Mouse (Mus musculus) heart, adult 8-10 months (tissue): Measurements from ENCODE around the gene Pnp2. TPM values are rescaled to one million over a fixed set of nuclear protein-coding genes. Genes with fewer than 3 reads are reported as not detected.
"Not testable (repeated sequence)": the region's sequence is repeated elsewhere in the genome, so short reads cannot be mapped to it uniquely, and the experiment has no call there.

ENCODE experiments used
- DNase-seq: peaks from one replicate; pipeline ENCODE4 v3.0.0; 2022; ENCODE audit warnings: low spot score
- total RNA-seq, 4 experiments: library from RNA; stranded (reverse); gene quantifications; 2 replicates each; pipeline ENCODE4 v1.2.4; 2022

Pnp2 gene
- total RNA-seq, 4 experiments from 2014 or later = 0.52 to 1.2 (median 0.84) TPM; not detected in 1

- not testable (repeated sequence) for DNase-seq
Observed at GRCm38 (mm10) chr14:50957146-50957545, 1.4 kb downstream of the Pnp2 start.

- DNase-seq = not testable (repeated sequence)
Observed at GRCm38 (mm10) chr14:50958289-50958995, 2.6 kb downstream of the Pnp2 start.

- no peak for DNase-seq
Observed at GRCm38 (mm10) chr14:50968216-50968980, 12.6 kb downstream of the Pnp2 start.

- no peak for DNase-seq
Observed at GRCm38 (mm10) chr14:50969041-50969440, 13.2 kb downstream of the Pnp2 start.

- DNase-seq = peak; percentile 38
Observed at GRCm38 (mm10) chr14:50969558-50970544, 14.1 kb downstream of the Pnp2 start.

GRCm38 (mm10) chr14:50970822-50971221 lies 15.0 kb downstream of the Pnp2 start:
- DNase-seq = no peak

GRCm38 (mm10) chr14:50973054-50973453 lies 17.3 kb downstream of the Pnp2 start:
- not testable (repeated sequence) for DNase-seq

- DNase-seq = no peak
Observed at GRCm38 (mm10) chr14:50973700-50974099, 17.9 kb downstream of the Pnp2 start.

GRCm38 (mm10) chr14:50975001-50975400 lies 19.2 kb downstream of the Pnp2 start:
- no peak for DNase-seq

- DNase-seq = peak; percentile 47
Observed at GRCm38 (mm10) chr14:50976674-50977073, 20.9 kb downstream of the Pnp2 start.

- not testable (repeated sequence) for DNase-seq
Observed at GRCm38 (mm10) chr14:50978451-50978850, 22.7 kb downstream of the Pnp2 start.

- DNase-seq = no peak
Observed at GRCm38 (mm10) chr14:50979631-50980030, 23.8 kb downstream of the Pnp2 start.

- no peak for DNase-seq
Observed at GRCm38 (mm10) chr14:50981207-50981606, 25.4 kb downstream of the Pnp2 start.

GRCm38 (mm10) chr14:50981837-50982236 lies 26.0 kb downstream of the Pnp2 start:
- peak; percentile 55 for DNase-seq

- DNase-seq = peak; percentile 58
Observed at GRCm38 (mm10) chr14:50987668-50988067, 31.9 kb downstream of the Pnp2 start.

- no peak for DNase-seq
Observed at GRCm38 (mm10) chr14:50991037-50991436, 35.2 kb downstream of the Pnp2 start.

GRCm38 (mm10) chr14:50997088-50997487 lies 41.3 kb downstream of the Pnp2 start:
- peak; percentile 62 for DNase-seq

GRCm38 (mm10) chr14:50997999-50998666 lies 42.3 kb downstream of the Pnp2 start:
- DNase-seq = peak; percentile 81

- DNase-seq = no peak
Observed at GRCm38 (mm10) chr14:51007152-51007801, 51.5 kb downstream of the Pnp2 start, which contains the start of gene Rnase10. Gene Rnase10 (plus strand): TSS chr14:51007751.

GRCm38 (mm10) chr14:51007914-51008713 lies 52.3 kb downstream of the Pnp2 start:
- DNase-seq = peak; percentile 83
